Mouse (Mus musculus) liver, embryonic 18 days (tissue): ENCODE measurements around the gene Sf3b5. TPM values are rescaled to one million over a fixed set of nuclear protein-coding genes. Genes with fewer than 3 reads are reported as not detected.

Experiments
- polyA plus RNA-seq: library from polyadenylated mRNA; depleted of rRNA; stranded (reverse); fragments of >200 nt; gene quantifications from 2 replicates; pipeline ENCODE4 v1.2.3, GENCODE M21; 2012; rRNA removed

Gene Sf3b5
- 15.7 and 17.4 TPM in 2 replicates for polyA plus RNA-seq

DNA sequence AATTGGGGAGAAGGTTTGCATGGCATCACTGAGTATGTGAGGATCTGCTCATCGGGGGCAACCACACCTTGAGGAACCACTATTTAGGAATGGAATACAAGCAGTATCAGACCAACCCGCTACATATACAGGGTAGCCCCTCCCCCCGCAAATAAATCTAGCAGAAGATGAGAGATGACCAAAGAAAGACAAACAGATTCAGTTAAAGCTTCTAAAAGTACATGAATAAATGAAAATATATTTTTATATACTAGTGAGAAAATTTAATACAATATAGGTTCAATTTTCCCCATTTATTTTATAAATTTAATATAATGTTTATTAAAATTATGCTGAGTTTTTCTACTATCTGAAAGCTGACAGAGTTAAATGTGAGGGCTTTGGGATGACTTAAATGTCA lies at the start of gene Sf3b5:
Gene Sf3b5 (plus strand): TSS at position 301 of the 400 bp plus-strand sequence.

DNA sequence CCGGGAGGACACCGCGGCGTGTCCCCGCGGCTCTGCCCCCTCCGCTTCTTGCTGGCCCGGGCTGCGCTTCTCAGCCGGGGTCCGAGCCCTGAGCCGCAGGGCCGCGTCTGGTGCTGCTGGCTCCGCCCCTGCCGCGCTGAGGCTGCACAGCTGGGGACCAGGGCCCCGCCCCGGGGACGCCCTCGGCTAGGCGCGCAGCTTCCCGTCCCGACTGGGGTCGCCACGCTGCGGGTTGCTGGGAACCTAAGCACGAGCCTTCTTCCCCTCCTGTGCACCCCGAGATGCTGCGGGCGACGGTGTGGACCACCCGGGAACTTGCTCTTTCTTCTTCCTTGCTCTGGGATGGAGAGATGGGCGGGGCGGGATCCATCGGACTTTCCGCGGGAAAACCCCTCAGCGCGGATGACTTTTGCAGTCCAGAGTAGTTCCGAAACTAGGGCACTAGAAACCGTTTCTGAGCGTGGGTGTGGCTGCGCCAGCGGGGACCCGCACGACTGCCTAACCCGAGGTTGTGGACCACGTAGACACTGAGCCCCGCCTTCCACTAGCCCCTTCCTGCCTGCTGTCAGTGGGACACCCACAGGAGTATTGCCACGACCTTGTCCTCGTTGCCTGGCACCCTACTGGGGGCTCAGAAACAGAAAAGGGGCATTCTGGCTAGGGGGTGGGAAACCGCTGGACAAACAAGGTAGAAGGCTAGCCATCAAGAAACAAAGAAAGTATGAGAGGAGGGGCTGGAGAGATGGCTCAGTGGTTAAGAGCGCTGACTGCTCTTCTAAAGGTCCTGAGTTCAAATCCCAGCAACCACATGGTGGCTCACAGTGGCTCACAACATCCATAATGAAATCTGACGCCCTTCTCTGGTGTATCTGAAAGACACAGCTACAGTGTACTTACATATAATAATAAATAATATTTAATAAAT lies 40.7 kb upstream of the Sf3b5 start, which contains the start of gene Stx11:
Gene Stx11 (minus strand): TSS at position 148 of the 925 bp plus-strand sequence.

Other genes with a start within 250 kb of the Sf3b5 start
- gene Utrn, start 136.0 kb upstream of the Sf3b5 start, polyA plus RNA-seq = 3.5 and 4.1 TPM in 2 replicates
- gene Stx11, start 41.0 kb upstream of the Sf3b5 start, polyA plus RNA-seq = 5.1 and 5.7 TPM in 2 replicates
- 36.7 and 40.3 TPM in 2 replicates for gene Plagl1, start 55.2 kb downstream of the Sf3b5 start, polyA plus RNA-seq
- not detected in 2 replicates for gene Zc2hc1b, start 172.7 kb downstream of the Sf3b5 start, polyA plus RNA-seq
- 14.5 and 15.2 TPM in 2 replicates for gene Ltv1, start 187.8 kb downstream of the Sf3b5 start, polyA plus RNA-seq